Mouse (Mus musculus) testis, adult 2 months (tissue): ENCODE measurements around the gene Ehmt1.

Experiments used
- CTCF ChIP-seq: fragments of 200-500 bp; IDR thresholded peaks from 2 replicates; pipeline ENCODE4 v1.5.1; 2012; ENCODE audit warnings: low read depth, mild to moderate bottlenecking, inconsistent platforms, low read length, moderate library complexity; ENCODE audit not compliant: control insufficient read depth, insufficient read depth, insufficient replicate concordance
- POLR2A ChIP-seq: fragments of 200-500 bp; IDR thresholded peaks from 2 replicates; pipeline ENCODE4 v1.6.1; 2012; ENCODE audit warnings: low read depth, mild to moderate bottlenecking, inconsistent platforms, low read length, moderate library complexity; ENCODE audit not compliant: control insufficient read depth

DNA sequence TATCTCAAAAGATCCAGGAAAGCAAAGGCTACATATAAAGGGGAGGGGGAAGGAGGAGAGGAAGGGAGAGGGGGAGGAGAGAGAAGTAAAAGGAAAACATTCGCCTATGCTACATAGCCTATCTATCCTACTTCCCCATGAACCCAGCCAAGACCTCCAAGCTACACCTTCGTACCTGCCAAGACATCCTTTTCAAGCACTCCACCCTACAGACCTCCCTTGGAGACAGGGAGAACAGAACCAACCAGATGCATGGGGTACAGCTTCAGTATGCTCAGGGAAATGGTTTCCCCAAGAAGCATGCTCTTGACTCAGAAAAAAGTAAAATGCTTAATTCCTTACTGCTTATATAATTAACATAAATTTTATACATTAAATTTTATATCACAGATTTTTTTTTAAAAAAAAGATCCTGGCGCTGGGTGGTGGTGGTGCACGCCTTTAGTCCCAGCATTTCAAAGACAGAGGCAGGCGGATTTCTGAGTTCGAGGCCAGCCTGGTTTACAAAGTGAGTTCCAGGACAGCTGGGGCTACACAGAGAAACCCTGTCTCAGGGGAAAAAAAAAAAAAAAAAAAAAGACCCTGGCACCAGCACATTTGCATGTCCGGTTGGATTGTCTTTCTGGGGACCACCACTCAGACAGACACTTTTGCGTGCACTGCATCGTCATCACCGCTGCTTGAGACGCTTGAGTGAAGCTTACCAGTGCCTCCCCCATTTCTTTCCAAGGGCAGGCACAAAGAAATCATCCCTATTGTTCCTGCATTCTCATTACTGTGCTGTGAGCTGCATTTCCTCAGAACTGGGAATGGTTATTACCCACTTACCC, 14.4 kb downstream of the Ehmt1 start:
- TF ChIP-seq CTCF (no peak), POLR2A (no peak)
